Mouse (Mus musculus): Measurements from ENCODE around the gene Ugt1a8.
"Not testable (repeated sequence)": the region's sequence is repeated elsewhere in the genome, so short reads cannot be mapped to it uniquely, and the experiment has no call there.

Ugt1a8 gene

DNA sequence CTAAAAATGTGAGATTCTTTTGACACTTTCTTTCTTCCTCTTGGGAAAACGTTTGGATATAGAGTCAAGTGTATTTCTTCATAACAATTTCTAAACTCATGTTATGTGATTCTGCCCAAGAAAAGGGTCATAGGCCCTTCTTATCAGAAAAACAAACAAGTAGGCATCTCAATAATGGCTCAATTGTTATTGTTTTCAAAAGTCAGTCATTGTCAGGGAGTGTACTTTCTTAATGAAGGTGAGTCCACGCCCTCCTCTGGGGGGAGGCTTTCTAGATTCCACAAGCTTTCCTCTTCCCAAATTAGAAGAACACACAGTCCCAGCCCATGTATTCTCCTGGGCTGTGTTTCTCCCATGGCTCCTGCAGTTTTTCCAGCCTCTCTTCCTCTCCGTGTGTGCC lies at the start of gene Ugt1a8:
Gene Ugt1a8 (plus strand): TSS at position 301 of the 400 bp plus-strand sequence.
- no peak for DNase-seq (ENCODE audit: low read depth, low spot score)

GRCm38 (mm10) chr1:88043044-88043443 lies 44.6 kb upstream of the Ugt1a8 start:
- not testable (repeated sequence) for DNase-seq (ENCODE audit: low read depth, low spot score)

DNA sequence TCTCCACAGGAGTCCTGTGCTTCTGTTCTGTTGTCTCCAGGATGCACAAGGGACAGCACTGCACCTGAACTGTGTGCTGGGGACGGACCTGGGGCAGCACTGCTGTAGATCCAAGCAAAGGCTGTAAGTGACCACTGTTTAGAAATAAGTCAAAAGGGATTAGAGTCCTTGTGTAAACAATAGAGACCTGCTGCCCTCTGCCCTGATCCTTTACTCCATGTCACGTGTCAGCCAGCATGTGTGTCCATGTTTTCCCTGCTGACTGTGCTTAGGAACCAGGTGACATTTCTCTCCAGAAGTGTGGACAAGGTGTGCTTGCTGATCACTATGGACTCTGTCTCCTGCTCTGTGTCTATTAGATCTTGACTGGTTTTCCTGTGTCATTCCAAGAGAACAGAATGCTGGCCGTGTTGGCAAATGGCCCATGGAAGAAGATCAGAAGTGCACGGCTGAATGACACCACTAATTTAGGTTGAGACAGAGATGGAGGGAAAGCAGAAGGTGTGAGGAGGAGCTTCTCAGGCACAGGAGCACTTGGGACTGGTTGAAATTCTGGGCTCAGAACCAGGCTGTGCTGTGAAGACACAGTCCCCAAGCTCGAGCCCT lies 42.7 kb upstream of the Ugt1a8 start:
- DNase-seq (ENCODE audit: low read depth, low spot score), result not testable (repeated sequence)

GRCm38 (mm10) chr1:88047408-88047807 lies 40.2 kb upstream of the Ugt1a8 start:
- DNase-seq (ENCODE audit: low read depth, low spot score), result not testable (repeated sequence)

DNA sequence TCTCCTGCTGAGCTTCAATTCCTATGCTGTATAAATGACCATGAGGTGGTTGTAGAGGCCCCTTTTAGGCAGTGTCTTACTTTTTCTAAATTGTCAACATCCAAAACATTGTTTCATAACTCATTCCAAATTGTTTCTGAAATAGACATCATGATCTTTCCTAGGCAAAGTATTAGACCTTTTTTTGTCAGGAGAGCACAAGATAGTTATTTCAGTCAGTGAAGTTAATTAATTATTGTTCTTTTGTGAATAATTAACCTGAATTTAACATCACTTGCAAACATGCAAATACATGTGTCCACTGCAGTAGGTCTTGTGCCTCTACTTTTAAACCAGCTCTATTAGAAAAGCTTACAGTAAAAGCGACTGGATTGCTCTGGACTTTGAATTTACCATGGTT lies 32.5 kb upstream of the Ugt1a8 start, which contains the start of gene Ugt1a10:
Gene Ugt1a10 (plus strand): TSS at position 301 of the 400 bp plus-strand sequence.
- DNase-seq (ENCODE audit: low read depth, low spot score), result no peak

DNA sequence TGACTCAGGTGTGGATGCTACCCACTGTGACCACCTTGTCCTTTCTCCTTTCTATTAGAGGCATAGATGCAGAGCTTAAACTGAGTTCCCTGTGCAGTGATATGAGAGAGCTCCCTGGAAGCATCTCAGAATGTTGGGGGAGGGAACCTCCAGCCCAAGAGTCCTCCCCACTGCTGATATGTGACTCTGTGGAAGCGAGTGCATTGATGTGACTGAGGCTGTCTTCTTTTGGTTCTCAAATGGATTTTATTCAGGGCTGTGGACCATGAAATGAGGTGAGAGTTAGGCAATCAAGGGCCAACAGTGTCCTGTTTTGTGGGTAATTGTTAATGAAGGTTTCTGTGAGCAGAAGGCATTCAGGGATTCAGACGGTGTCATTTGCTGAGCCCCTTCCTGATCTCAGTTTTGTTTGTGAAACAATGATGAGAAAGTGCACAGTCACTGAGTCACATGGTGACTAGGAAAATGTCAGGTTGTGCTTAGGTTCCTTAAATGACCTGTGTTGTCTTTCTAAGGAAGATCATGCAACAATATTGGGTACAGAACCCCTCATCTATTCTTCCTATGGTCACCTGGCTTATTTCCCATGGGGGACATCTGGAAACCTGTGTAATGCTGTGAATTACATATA lies 21.0 kb upstream of the Ugt1a8 start:
- DNase-seq (ENCODE audit: low read depth, low spot score), result not testable (repeated sequence)

- no peak for DNase-seq (ENCODE audit: low read depth, low spot score)
Measured at GRCm38 (mm10) chr1:88070495-88070894, 17.1 kb upstream of the Ugt1a8 start, which contains the start of gene Ugt1a9. TSS of gene Ugt1a9 (plus strand) at chr1:88070800.

- no peak for DNase-seq (ENCODE audit: low read depth, low spot score)
Measured at GRCm38 (mm10) chr1:88070902-88071301, 16.7 kb upstream of the Ugt1a8 start.

- no peak for DNase-seq (ENCODE audit: low read depth, low spot score)
Measured at GRCm38 (mm10) chr1:88074471-88074870, 13.1 kb upstream of the Ugt1a8 start.

GRCm38 (mm10) chr1:88077128-88077527 lies 10.5 kb upstream of the Ugt1a8 start:
- no peak for DNase-seq (ENCODE audit: low read depth, low spot score)

DNA sequence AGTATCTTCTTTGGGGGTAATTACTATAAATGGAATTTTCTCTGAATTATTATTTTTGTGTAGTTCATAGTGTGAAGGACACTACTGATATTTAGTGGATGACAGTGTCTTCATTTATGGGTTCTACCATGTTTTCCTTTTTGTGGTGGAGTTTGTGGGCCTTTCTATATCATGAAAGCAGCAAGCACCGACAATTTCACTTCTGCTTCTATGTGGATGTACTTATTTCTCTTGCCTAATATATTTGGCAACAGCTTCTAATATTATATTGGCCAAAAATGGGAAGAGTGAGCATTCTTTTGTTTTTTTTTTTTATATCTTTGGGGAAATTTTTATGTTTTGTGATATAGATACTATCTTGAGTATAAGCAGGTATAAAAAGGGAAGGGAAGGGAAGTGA lies 5.9 kb upstream of the Ugt1a8 start:
- no peak for DNase-seq (ENCODE audit: low read depth, low spot score)

DNA sequence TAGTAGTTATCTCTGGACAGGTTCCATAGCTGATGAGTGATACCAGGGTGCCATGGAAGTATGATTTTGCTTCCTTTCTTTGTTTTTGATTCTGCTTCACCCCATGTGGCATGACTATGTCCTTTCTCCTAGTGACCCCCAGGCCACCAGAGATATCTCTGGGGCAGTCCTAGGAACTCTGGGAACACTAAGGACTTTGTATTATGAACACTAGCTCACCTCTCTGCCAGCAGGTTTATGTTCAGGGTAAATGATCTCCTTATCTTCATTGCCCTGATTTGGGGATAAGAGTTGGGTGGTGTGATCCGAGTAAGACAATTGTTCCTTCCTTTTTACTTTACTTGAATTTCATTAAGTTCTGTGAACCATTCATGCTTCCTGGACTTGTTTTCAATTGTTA lies 1.5 kb upstream of the Ugt1a8 start:
- DNase-seq (ENCODE audit: low read depth, low spot score), result no peak

- no peak for DNase-seq (ENCODE audit: low read depth, low spot score)
Measured at GRCm38 (mm10) chr1:88092341-88092740, 4.7 kb downstream of the Ugt1a8 start.

GRCm38 (mm10) chr1:88094270-88094676 lies 6.7 kb downstream of the Ugt1a8 start:
- not testable (repeated sequence) for DNase-seq (ENCODE audit: low read depth, low spot score)

- DNase-seq (ENCODE audit: low read depth, low spot score), result peak; percentile 24
Measured at GRCm38 (mm10) chr1:88094941-88095492, 7.4 kb downstream of the Ugt1a8 start, which contains the start of gene Ugt1a7c. TSS of gene Ugt1a7c (plus strand) at chr1:88095062.

GRCm38 (mm10) chr1:88098546-88098945 lies 10.9 kb downstream of the Ugt1a8 start:
- DNase-seq (ENCODE audit: low read depth, low spot score), result not testable (repeated sequence)

- DNase-seq (ENCODE audit: low read depth, low spot score), result not testable (repeated sequence)
Measured at GRCm38 (mm10) chr1:88099691-88100090, 12.1 kb downstream of the Ugt1a8 start.

GRCm38 (mm10) chr1:88103019-88103418 lies 15.4 kb downstream of the Ugt1a8 start, which contains the start of gene Ugt1a6b:
TSS of gene Ugt1a6b (plus strand) at chr1:88103252.
- DNase-seq (ENCODE audit: low read depth, low spot score), result not testable (repeated sequence)

DNA sequence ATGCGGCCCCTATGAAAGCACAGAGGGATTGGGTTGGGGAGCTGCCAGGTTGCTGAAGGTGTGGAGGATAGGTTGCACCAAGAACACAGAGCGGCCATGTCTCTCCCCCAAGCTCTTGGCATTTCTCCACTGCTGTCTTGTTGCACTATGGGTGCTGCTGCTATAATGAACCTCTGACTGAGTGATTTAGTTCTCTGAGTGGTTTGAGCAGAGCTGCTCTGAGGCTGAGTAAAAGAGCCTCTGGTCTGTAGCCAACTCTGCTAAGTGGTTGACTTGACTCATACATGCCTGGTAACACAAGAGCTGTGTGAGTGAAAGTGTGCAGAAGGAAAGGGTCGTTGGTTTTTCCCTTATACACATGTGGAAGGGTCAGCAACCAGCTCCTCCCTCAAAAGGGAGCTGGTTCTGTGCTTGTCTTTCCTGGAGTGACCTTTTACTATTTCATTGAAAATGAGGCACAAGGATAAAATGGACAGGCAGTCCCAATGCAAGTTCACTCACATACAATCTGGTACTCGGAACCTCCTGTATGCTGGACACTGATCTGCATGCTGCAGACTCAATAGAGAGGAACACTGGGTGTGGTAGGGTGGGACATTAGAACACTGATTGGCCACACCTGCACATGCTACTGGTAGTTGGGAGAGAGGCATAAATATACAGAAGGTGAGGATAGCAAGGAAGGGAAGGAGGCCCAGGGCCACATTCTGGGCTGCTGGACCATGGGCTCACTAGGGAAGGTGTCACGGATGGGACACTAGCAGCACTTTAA lies 16.3 kb downstream of the Ugt1a8 start:
- DNase-seq (ENCODE audit: low read depth, low spot score), result not testable (repeated sequence)

DNA sequence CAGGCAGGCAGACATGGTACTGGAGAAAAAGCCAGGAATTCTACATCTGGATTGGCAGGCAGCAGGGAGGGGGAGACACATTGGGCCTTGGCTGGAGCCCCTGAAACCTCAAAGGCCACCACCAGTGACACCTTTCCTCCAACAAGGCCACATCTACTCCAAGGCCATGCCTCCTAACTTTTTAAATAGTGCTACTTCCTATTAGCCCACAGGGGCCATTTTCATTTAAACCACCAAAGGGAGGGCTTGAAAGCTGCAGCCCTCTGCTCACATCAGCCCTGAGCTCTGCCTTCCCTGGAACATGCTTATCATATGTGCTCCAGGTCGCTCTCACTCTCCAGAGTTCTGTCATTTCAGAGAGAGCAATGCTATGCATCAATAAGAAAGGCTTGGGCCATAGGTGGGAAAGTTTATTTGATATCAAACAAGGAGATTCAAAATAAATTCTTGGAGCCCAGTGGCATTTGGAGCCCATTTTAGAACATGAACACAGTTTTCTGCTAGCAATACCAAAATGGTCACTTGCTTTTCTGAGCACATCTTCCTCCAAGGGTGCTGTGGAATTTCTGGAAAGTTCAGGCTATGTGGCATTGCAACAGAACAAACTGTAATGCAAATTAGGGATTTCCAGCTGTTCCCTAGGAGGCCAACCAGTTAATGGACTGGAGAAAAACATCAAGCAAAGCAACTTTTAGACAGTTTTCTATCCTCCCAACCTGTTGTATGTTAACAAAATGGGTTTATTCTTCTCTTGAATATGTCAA lies 17.2 kb downstream of the Ugt1a8 start:
- DNase-seq (ENCODE audit: low read depth, low spot score), result no peak

DNA sequence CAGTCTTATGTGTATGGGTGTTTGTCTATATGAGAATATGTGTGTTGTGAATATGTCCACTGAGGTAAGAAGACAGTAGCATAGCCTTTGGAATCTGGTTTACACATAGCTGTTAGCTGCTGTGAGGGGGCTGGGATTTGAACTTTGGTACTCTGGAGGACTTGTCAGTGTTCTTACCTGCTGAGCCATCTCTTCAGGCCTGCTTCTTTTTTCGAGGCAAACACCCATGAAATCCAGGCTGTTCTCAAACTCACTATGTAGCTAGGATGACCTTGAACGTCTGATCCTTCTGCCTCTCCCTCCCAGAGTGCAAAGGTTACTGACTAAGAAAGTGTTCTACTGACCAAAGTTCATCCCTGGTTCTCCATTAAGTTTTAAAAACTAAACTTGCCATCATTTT lies 18.0 kb downstream of the Ugt1a8 start:
- DNase-seq (ENCODE audit: low read depth, low spot score), result no peak
